Mouse (Mus musculus) naive thymus-derived CD4-positive, alpha-beta T cell, adult 5 months (primary cell): ENCODE results near the gene Ptma. TPM values are rescaled to one million over a fixed set of nuclear protein-coding genes. Genes with fewer than 3 reads are reported as not detected.

Source experiments
- polyA plus RNA-seq: library from polyadenylated mRNA; unstranded; fragments of 100-300 nt; shearing (Covaris generic); gene quantifications from one replicate; pipeline ENCODE4 v1.2.1, GENCODE M21; 2017

Ptma gene
- 1,728 TPM for polyA plus RNA-seq

DNA sequence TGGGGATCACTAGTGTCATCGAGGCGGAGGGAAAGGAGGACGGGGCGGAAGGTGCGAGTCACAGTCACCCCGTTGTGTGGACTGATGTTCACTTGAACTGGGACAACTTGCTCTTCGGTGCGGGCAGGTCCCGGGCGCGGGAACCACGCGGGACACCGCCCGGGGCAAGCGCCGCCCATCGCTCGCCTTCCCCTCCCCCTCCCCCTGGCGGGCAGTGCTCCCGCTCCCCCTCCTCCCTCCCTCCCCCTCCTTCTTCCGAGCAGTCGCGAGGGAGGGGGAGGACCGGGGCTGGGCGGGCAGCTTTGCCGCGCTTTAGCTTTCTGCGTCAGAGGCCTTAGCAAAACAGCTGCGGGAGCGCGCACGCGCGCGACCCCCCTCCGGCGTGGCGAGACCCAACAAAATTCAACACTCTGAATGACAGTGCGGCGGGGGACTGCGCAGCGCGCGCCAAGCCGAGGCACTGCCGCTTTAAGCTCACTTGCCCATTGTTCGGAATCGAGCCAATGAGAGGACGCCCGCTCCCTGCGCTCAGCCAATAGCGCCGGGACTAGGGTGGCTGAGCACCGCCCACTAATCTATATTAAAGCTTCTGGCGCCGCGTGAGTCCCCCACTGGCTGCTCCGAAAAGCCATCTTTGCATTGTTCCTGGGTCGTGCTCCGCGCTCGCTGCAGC lies at the start of gene Ptma:
Ptma (plus strand) TSS at position 611 of the 673 bp plus-strand sequence.

Other genes starting within 250 kb of the Ptma start
- not detected for gene B3gnt7, start 223.9 kb upstream of the Ptma start, polyA plus RNA-seq
- 588 TPM for gene Ncl, start 167.3 kb upstream of the Ptma start, polyA plus RNA-seq
- gene Nmur1, start 100.5 kb upstream of the Ptma start, polyA plus RNA-seq: not detected
- gene Tex44, start 100.4 kb upstream of the Ptma start, polyA plus RNA-seq: not detected
- 15.5 TPM for gene Pde6d, start 55.9 kb downstream of the Ptma start, polyA plus RNA-seq
- 9.4 TPM for gene Cops7b, start 56.2 kb downstream of the Ptma start, polyA plus RNA-seq
- gene Nppc, start 143.8 kb downstream of the Ptma start, polyA plus RNA-seq: not detected
- gene Dis3l2, start 177.1 kb downstream of the Ptma start, polyA plus RNA-seq: 35.0 TPM